Mouse (Mus musculus) E14TG2a.4 (cell line): ENCODE measurements around the gene Ttll5.

Experiments
- CTCF ChIP-seq: conservative IDR thresholded peaks from 2 replicates; pipeline ENCODE4 v1.5.1; 2014; ENCODE audit warnings: low read length
- NANOG ChIP-seq: IDR thresholded peaks from 2 replicates; pipeline ENCODE4 v1.6.1; 2014; ENCODE audit warnings: borderline replicate concordance, low read length, mixed read lengths

- TF ChIP-seq CTCF, result no peak
- no peak for TF ChIP-seq NANOG
Measured at GRCm38 (mm10) chr12:86010656-86011055, 186.2 kb downstream of the Ttll5 start.
